Mouse (Mus musculus) liver, adult 2 months (tissue): ENCODE results near the gene Top2a.

Experiments used
- CTCF ChIP-seq: fragments of 200-500 bp; IDR thresholded peaks from 2 replicates; pipeline ENCODE4 v1.5.1; 2011; ENCODE audit warnings: low read depth, low read length, control low read depth
- POLR2A ChIP-seq: fragments of 200-500 bp; IDR thresholded peaks from 2 replicates; pipeline ENCODE4 v1.6.1; 2011; ENCODE audit warnings: low read length, control low read depth; ENCODE audit not compliant: insufficient read depth; ENCODE audit errors: extremely low read depth

- TF ChIP-seq CTCF: no peak
- no peak for TF ChIP-seq POLR2A
Measured at GRCm38 (mm10) chr11:98968716-98969495, 55.1 kb downstream of the Top2a start.
